Mouse (Mus musculus) MEL-GATA-1-ER (cell line): ENCODE results near the gene Gtsf2.
"Not testable (repeated sequence)": the region's sequence is repeated elsewhere in the genome, so short reads cannot be mapped to it uniquely, and the experiment has no call there.

Experiments
- DNase-seq: peaks from one replicate; pipeline ENCODE4 v3.0.0-alpha.2; 2012; ENCODE audit warnings: low read depth; ENCODE audit errors: extremely low read depth

Gtsf2 gene

GRCm38 (mm10) chr15:103448369-103448768 is at the start of gene Gtsf2:
Gtsf2 (minus strand) TSS chr15:103448469.
- no peak for DNase-seq

DNA sequence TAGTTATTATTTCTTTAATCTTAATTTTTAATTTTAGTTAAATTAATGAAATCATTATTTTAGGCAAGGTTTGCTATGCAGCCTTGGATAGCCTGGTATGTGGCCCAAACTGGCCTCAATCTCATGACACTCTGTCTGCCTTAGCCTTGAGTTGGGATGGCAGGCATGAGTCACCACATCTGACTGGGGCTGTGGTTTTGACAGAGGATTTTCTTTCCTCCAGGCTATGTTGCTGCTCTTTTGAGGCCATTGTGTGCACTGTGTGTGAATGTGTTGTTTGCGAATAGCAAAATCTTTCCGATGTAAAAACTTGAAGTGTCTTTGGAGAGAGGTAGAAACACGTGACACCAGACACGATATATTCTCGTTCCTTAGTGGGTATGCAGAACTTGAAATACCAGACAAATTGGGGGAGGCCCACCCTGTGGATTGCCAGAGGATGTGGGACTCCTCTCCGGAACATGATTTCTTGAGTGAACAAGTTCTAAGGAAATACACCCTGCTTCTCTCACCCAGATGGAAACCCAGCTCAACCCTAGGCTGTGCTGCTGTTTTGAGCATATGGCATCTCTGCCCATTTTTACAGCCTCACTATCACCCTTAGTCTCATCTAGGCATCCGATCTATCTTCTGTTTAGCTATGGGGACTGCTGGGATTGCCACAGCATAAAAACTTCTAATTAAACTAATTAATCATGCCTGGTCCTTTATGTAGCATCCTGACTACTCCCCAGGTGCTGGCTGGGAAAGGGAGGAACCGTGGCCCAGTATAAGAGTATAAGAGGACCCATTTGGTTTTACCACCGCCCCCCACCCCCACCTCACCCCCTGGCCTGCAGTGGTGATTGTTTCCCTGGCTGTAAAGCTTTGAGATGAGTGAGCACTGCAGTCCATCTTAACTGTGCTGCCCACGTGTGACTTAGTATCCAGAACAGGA is 48.2 kb upstream of the Gtsf2 start:
- no peak for DNase-seq

GRCm38 (mm10) chr15:103488336-103488735 is 40.1 kb upstream of the Gtsf2 start:
- DNase-seq = no peak

DNA sequence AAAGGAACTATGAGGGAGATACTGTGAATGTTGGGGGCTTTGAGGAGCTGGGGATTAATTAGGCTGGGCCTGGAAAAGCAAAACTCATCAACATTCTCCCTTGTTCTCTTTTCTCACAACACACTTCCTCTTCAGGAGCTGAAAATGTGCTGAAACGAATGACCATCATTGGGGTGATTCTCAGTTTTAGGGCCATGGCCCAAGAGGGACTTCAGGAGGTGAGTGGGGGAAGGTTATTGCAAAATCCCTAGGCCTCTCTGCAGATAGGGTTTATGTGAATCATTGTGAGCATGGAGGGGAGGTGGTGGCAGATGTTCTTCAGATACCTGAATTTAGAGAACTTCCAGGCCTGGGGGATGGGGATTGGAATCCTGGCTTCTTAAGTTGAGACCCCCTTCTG is 38.4 kb upstream of the Gtsf2 start:
- DNase-seq = no peak

DNA sequence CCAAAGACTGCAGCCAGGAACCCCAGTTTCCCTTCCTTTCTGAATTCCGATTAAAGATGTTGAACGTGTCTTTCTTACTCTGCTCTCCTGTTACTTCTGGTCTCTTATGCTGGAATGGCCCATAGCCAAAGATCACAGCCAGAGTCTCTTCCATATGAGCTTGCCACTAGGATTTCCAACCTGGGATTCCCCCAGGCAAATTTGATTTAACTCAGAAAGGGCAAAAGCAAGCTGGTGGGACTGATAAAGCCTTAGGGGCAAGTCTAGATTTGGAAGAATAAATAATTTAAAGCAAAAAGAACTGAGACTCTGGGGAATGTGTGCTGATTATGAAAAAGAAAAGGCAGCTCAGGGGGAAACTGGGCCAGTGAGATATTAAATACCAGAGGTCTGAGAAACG is 36.8 kb upstream of the Gtsf2 start:
- DNase-seq = no peak

- DNase-seq = no peak
These were observed 36.2 kb upstream of the Gtsf2 start for GRCm38 (mm10) chr15:103484490-103484889.

DNA sequence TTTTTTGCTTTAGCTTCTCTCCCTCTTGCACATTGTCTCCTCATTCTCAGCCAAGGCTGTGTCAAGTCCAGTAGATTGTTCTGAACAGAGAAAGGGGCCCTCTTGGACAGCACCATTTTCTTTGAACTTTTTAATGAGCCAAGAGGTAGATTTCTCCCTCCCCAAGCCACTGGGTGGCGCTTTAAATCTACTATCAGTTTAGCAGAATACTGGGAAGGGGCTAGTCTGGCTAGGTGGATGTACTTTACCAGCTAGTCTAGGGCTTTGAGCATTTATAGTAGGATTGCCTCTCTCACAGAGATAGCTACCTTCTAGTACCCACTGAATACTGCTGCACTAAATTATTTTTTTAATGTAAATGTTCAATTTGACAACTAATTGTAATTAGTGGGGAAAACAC is 34.2 kb upstream of the Gtsf2 start:
- no peak for DNase-seq

GRCm38 (mm10) chr15:103480129-103480528 is 31.9 kb upstream of the Gtsf2 start:
- DNase-seq = no peak

DNA sequence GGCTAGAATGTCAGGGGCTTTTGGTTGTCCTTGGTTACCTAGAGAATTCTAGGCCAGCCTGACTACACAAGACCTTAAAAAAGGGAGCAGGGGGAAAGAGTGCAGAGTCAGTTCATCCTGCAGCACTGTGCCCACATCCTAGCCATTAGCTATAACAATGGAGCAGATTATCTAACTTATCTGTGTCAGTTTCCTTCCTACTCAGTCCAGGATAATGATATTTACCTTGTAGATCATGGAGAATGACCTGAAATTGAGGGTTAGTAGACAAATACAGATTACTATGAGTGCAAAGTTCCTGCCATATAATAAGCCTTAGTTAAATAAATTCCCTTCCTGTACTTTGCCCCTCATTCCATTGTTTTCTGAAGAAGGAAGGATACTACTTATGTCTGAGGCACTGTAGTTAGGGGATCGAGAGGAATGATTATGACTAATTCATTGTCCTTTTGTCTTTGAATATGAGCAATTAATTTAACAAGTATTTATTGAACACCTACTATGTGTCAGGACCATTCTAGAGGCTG is 30.9 kb upstream of the Gtsf2 start:
- DNase-seq = no peak

- no peak for DNase-seq
These were observed 25.5 kb upstream of the Gtsf2 start for GRCm38 (mm10) chr15:103473769-103474168.

GRCm38 (mm10) chr15:103473182-103473581 is 24.9 kb upstream of the Gtsf2 start:
- no peak for DNase-seq

- no peak for DNase-seq
These were observed 24.0 kb upstream of the Gtsf2 start for GRCm38 (mm10) chr15:103472265-103472664.

GRCm38 (mm10) chr15:103471488-103472194 is 23.4 kb upstream of the Gtsf2 start:
- no peak for DNase-seq

DNA sequence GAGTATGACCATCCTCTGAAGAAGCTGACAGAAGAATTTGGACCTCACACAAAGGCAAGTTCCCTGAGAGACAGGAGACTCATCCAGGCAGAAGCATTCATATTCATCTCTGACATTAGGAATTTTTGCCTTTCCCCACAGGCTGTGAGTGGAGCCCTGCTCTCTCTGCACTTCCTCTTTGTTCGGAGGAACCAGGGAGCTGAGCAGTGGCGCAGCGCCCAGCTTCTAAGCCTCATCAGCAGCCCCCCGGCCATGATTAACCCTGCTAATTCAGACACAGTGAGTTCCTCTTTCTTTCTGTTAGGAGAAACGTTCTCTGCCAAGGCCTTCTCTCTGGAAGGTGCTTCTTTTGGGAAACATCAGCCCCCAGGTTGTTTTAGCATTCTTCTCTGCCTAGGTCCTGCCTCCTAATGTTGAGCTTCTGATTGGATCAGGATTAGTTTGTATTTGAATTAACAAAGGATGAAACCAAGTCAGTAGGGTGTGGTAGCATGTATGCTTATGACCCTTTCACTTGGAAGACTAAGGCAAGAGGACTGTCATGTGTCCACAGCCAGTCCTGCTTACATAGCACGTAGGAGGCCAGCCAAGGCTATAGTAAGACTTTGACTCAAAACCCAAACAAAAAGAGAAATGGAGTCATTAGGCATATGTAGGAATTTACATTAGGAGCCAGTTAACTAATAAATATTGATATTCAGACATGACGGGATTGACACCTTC is 14.4 kb upstream of the Gtsf2 start:
- DNase-seq = peak; percentile 65

GRCm38 (mm10) chr15:103454449-103454848 is 6.2 kb upstream of the Gtsf2 start:
- no peak for DNase-seq

- DNase-seq = peak; percentile 93
These were observed 5.4 kb upstream of the Gtsf2 start, which contains the start of gene Nckap1l for GRCm38 (mm10) chr15:103453551-103454218. Nckap1l (plus strand) TSS chr15:103453794.

DNA sequence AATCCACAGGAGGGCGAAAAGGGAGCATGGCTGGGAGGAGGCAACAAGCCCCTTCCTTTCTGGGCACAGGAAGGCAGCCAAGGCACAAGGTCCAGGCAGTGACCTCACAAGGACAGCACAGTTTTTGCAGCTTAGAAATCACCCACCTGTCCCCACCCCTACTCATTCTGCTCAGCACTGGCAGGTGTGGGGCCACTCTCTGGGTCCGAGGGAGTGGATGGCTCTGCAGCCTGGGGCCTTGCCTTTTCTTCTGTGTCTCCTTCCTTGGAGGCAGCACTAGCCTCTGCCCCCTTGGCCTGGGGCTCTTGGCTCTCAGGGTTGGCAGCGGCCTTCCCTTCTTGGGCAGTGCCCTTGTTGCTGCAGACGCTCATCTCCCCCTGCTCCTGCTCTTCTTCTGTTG is 2.3 kb downstream of the Gtsf2 start:
- DNase-seq = not testable (repeated sequence)

DNA sequence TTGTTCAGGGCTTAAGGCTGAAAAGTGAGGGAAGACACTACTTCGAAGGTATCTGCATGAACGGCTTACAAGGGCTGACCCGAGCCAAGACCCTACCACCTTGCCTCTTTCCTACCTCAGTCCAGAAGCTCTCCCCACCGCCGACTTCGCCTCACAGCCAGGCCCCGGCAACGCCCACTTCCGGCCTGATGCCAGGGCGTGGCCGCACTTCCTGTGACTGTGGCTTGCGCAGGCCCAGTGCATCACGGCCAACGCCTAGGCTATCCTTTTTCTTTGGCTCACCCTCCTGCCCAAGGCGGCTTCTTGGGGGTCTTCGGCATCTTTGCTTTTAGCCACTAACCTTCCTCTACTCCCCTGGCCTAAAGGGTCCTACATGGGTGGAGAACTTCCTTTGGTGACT is 18.0 kb downstream of the Gtsf2 start, which contains the start of gene Gtsf1:
Gene Gtsf1, minus strand, starts transcription at position 230 of the 400 bp plus-strand sequence.
- no peak for DNase-seq

DNA sequence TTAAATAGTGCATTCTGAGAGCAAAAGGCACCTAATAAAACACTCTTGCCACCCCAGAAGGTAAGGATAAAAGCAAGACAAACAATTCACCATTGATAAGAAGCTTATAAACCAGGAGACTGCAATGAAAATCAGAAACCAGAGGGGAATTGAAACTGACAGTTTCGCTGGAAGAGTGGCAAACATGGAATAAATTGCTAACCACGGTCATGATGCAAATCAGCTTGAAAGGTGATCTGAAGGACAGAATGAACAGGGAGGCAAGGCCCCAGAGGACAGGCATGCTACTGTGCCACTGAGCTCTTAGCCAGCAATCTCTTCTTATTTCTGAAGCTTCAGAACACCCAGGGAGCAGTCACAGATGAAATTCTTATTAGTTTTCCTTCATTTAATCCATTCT is 21.3 kb downstream of the Gtsf2 start:
- no peak for DNase-seq

DNA sequence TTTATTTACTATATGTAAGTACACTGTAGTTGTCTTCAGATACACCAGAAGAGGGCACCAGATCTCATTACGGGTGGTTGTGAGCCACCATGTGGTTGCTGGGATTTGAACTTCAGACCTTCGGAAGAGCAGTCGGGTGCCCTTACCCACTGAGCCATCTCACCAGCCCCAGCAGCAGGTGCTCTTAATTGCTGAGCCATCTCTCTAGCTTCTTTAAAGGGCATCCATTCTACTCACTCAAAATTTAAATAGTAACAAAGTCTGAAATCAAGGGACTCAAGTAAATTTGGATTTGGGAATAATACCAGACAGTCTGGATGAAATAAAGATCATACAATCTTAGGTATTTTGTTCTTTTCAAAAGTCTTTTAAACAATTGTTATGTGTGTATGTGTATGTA is 42.7 kb downstream of the Gtsf2 start:
- not testable (repeated sequence) for DNase-seq

DNA sequence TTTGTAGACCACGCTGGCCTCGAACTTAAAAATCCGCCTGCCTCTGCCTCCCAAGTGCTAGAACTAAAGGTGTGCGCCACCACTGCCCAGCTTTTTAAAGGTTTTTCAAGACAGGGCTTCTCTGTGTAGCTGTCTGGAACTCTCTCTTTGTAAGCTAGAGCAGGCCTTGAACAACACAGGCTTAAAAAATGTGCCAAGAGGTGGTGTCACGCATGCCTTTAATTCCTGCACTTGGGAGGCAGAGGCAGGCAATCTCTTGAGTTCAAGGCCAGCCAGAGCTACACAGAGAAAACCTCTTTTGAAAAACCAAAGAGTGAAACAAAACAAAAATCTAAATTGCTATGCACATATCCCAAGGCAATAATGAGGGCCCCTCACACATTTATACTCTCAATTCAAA is 46.9 kb downstream of the Gtsf2 start:
- no peak for DNase-seq
